Comparison of ENCODE assay signal across 26 mouse cellular contexts in the genomic region with DNA sequence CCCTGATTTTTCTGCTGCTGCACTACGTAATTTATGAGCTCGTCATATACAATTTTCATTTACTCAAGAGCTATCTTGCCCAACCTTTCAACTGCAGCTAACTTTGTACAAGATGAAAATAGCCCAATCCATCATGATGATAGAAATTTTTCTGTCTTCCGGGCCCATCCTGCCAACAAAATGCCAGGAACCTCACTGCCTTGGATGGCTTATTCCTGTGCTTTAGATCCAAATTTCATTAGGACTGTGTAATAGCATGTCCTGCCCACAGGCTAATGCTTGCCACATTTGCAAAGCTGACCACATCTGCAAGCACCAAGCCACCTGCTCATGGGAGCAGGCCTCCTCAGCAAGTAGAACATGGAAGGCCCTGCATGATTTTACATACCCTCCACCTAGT.
DNase-seq lines count a peak whose midpoint lies in the region; ATAC-seq and TF ChIP-seq lines count a peak whose summit lies in the region.
"Had no signal": no experiment of that assay in that cellular context is flagged by ENCODE, and none has a peak within 500 bp of the region (broad histone marks: within the 10 kb centered on the region; RNA-seq: fewer than 3 reads in every experiment).

No protein-coding gene starts in this region.

- H3K27me3 ChIP-seq in MEL (ENCODE audit: control insufficient read depth in 1 of 2, insufficient read depth in 2 of 2, low read length in 2 of 2) (no peaks in the 10 kb centered on the region), myocyte (ENCODE audit: control insufficient read depth, insufficient read depth, insufficient read length) (no peaks in the 10 kb centered on the region)
- no peaks in the 10 kb centered on the region for H3K27me3 ChIP-seq in forebrain, embryonic 11.5 days (ENCODE audit: control insufficient read depth, insufficient read depth, low read length)
- H3K27me3 ChIP-seq: embryonic facial prominence, embryonic 12.5 days; embryonic facial prominence, embryonic 15.5 days; hindbrain, embryonic 12.5 days; hindbrain, embryonic 15.5 days; Patski had no signal

- no peak for TF ChIP-seq RAD21 in MEL (IDR thresholded peaks at IDR 0.05; ENCODE audit: low read depth, low read length)

- H3K79me2 ChIP-seq in MEL (ENCODE audit: control insufficient read depth, insufficient read depth, low read length, poor library complexity) (no peaks in the 10 kb centered on the region), myocyte (ENCODE audit: control insufficient read depth, insufficient read depth) (no peaks in the 10 kb centered on the region)

- no peak overlapping the region for H3ac ChIP-seq in myocyte (ENCODE audit: control insufficient read depth, insufficient read length)

- H3K9me3 ChIP-seq in MEL (replicated peaks; ENCODE audit: insufficient read depth, low read length): no peaks in the 10 kb centered on the region
- no peaks in the 10 kb centered on the region for H3K9me3 ChIP-seq in forebrain, embryonic 11.5 days (ENCODE audit: control insufficient read depth, low read length)
- H3K9me3 ChIP-seq: embryonic facial prominence, embryonic 12.5 days; embryonic facial prominence, embryonic 15.5 days; forebrain, embryonic 10.5 days; heart, embryonic 10.5 days; hindbrain, embryonic 12.5 days; hindbrain, embryonic 15.5 days had no signal

- no peaks in the 10 kb centered on the region for H3K36me3 ChIP-seq in MEL (ENCODE audit: control insufficient read depth in 1 of 2, insufficient read depth in 2 of 2, low read length in 2 of 2)
- H3K36me3 ChIP-seq in myocyte (ENCODE audit: control insufficient read depth, insufficient read depth): no peaks in the 10 kb centered on the region
- no peaks in the 10 kb centered on the region for H3K36me3 ChIP-seq in forebrain, embryonic 11.5 days (ENCODE audit: control insufficient read depth, insufficient read depth, low read length)
- H3K36me3 ChIP-seq: embryonic facial prominence, embryonic 12.5 days; embryonic facial prominence, embryonic 15.5 days; forebrain, embryonic 10.5 days; heart, embryonic 10.5 days; hindbrain, embryonic 12.5 days; hindbrain, embryonic 15.5 days had no signal

- no peak for TF ChIP-seq CTCF in gastrocnemius, adult 2 months (IDR thresholded peaks at IDR 0.05)
- no peak for TF ChIP-seq CTCF in MEL (IDR thresholded peaks at IDR 0.05 in 2 of 3, conservative IDR thresholded peaks at IDR 0.05 in 1 of 3; ENCODE audit: control insufficient read depth in 1 of 3, insufficient read depth in 1 of 3, low read depth in 2 of 3, low read length in 3 of 3, poor library complexity in 1 of 3, severe bottlenecking in 1 of 3)

- WGBS in forebrain, embryonic 11.5 days: 95% methylated on average over 3 of the region's 3 CpGs

- H3K4me3 ChIP-seq in gastrocnemius, adult 2 months: no peak overlapping the region
- H3K4me3 ChIP-seq in MEL (ENCODE audit: control insufficient read depth in 1 of 2, insufficient read depth in 1 of 2, low read depth in 2 of 2, low read length in 2 of 2) (peak overlapping the region; percentile 9 to 19; a peak in 2 of 4 replicates), myocyte (no peak overlapping the region)
- H3K4me3 ChIP-seq in forebrain, embryonic 11.5 days (ENCODE audit: low read depth, low read length): no peak overlapping the region
- H3K4me3 ChIP-seq: embryonic facial prominence, embryonic 12.5 days; embryonic facial prominence, embryonic 15.5 days; forebrain, embryonic 10.5 days; heart, adult 2 months; heart, embryonic 10.5 days; hindbrain, embryonic 12.5 days; hindbrain, embryonic 15.5 days had no signal

- no peaks in the 10 kb centered on the region for H3K4me1 ChIP-seq in MEL (ENCODE audit: control insufficient read depth in 1 of 2, insufficient read depth in 2 of 2, low read length in 2 of 2)
- no peaks in the 10 kb centered on the region for H3K4me1 ChIP-seq in forebrain, embryonic 11.5 days (replicated peaks; ENCODE audit: control insufficient read depth, insufficient read depth, low read length)
- H3K4me1 ChIP-seq: embryonic facial prominence, embryonic 12.5 days; heart, embryonic 10.5 days; hindbrain, embryonic 12.5 days; hindbrain, embryonic 15.5 days had no signal

- ATAC-seq in forebrain, embryonic 11.5 days (replicated peaks; ENCODE audit: low FRiP score): no peak
- ATAC-seq: forebrain, embryonic 14.5 days; Patski had no signal

- intact Hi-C loops in gastrocnemius, adult 2 months (cut with DNase I): no loop called here
- intact Hi-C loops in gastrocnemius, postnatal 36 days (cut with DNase I): no loop called here

- TF ChIP-seq POLR2A in MEL (IDR thresholded peaks at IDR 0.05; ENCODE audit: control insufficient read depth in 1 of 2, insufficient read depth in 1 of 2, low read depth in 1 of 2, low read length in 2 of 2, poor library complexity in 1 of 2) (no peak), myocyte (IDR thresholded peaks at IDR 0.05; ENCODE audit: insufficient read length, low read depth) (no peak)

- H3K27ac ChIP-seq in gastrocnemius, adult 2 months: peak overlapping the region; percentile 61
- H3K27ac ChIP-seq in MEL (ENCODE audit: control insufficient read depth, low read depth, low read length): no peak overlapping the region
- no peak overlapping the region for H3K27ac ChIP-seq in forebrain, embryonic 11.5 days (ENCODE audit: low read depth, low read length)
- H3K27ac ChIP-seq: embryonic facial prominence, embryonic 12.5 days; embryonic facial prominence, embryonic 15.5 days; forebrain, embryonic 10.5 days; heart, adult 2 months; heart, embryonic 10.5 days; hindbrain, embryonic 12.5 days; hindbrain, embryonic 15.5 days had no signal

- no peak overlapping the region for H3K9ac ChIP-seq in MEL (ENCODE audit: control insufficient read depth, low read depth, low read length, poor library complexity, severe bottlenecking)
- no peak overlapping the region for H3K9ac ChIP-seq in forebrain, embryonic 11.5 days (ENCODE audit: low read length)
- H3K9ac ChIP-seq: embryonic facial prominence, embryonic 12.5 days; embryonic facial prominence, embryonic 15.5 days; hindbrain, embryonic 12.5 days; hindbrain, embryonic 15.5 days had no signal

- no peak for DNase-seq in gastrocnemius, adult 2 months
- no peak for DNase-seq in gastrocnemius, postnatal 36 days
- peak; percentile 2 for DNase-seq in MEL (ENCODE audit: low read depth, low spot score)
- DNase-seq in fat pad, adult 2 months (ENCODE audit: extremely low read depth, low read depth, low spot score): peak; percentile 62
- DNase-seq in heart, adult 18-20 months: no peak
- no peak for DNase-seq in layer of hippocampus, adult 9-11 months
- no peak for DNase-seq in forebrain, embryonic 11.5 days (ENCODE audit: low spot score)
- DNase-seq: adrenal gland, adult 2 months; adrenal gland, postnatal 14 days; B cell, adult 2 months; cerebellum, adult 11 months; cerebellum, adult 2 months; cerebellum, adult 9-11 months; cerebellum, postnatal 25 days; gastrocnemius, postnatal 10 days; heart, adult 2 months; kidney, adult 18-20 months had no signal

- TF ChIP-seq EP300 in MEL (IDR thresholded peaks at IDR 0.05; ENCODE audit: low read depth in 1 of 2, low read length in 2 of 2): no peak

- H3K4me2 ChIP-seq in myocyte (ENCODE audit: low read depth): peak overlapping the region; percentile 4
- no peak overlapping the region for H3K4me2 ChIP-seq in forebrain, embryonic 11.5 days (ENCODE audit: low read depth, low read length, severe bottlenecking)
- H3K4me2 ChIP-seq: embryonic facial prominence, embryonic 12.5 days; embryonic facial prominence, embryonic 15.5 days; hindbrain, embryonic 12.5 days; hindbrain, embryonic 15.5 days had no signal

TF ChIP-seq in MEL, 35 proteins besides CTCF, POLR2A, EP300 and RAD21:
- no peak for TF ChIP-seq SIN3A (IDR thresholded peaks at IDR 0.05; ENCODE audit: low read length)
- no peak for TF ChIP-seq ZC3H11A (IDR thresholded peaks at IDR 0.05; ENCODE audit: low read depth, low read length)
- no peak for TF ChIP-seq MAFK (IDR thresholded peaks at IDR 0.05; ENCODE audit: borderline replicate concordance, low read depth, low read length)
- TF ChIP-seq RCOR1 (IDR thresholded peaks at IDR 0.05; ENCODE audit: low read depth, low read length): no peak
- no peak for TF ChIP-seq TAL1 (IDR thresholded peaks at IDR 0.05; ENCODE audit: low read length)
- no peak for TF ChIP-seq MXI1 (IDR thresholded peaks at IDR 0.05; ENCODE audit: low read depth, low read length)
- no peak for TF ChIP-seq E2F4 (IDR thresholded peaks at IDR 0.05; ENCODE audit: borderline replicate concordance, low read depth, low read length)

TF ChIP-seq in myocyte, 11 proteins besides CTCF, POLR2A, EP300 and RAD21:
- TF ChIP-seq MYOG (IDR thresholded peaks at IDR 0.05; ENCODE audit: control insufficient read depth in 1 of 3, insufficient read depth in 1 of 3, insufficient read length in 2 of 3, low read depth in 2 of 3): peak in 1 of 3 experiments; percentile 6
- peak in 2 of 3 experiments; percentile 24 to 31 for TF ChIP-seq MYOD1 (IDR thresholded peaks at IDR 0.05; ENCODE audit: control insufficient read depth in 1 of 3, insufficient read length in 2 of 3, low read depth in 2 of 3)
- TF ChIP-seq REST (IDR thresholded peaks at IDR 0.05; ENCODE audit: insufficient read depth, insufficient read length): no peak
- no peak for TF ChIP-seq E2F4 (IDR thresholded peaks at IDR 0.05; ENCODE audit: insufficient read depth)

Comparison
In these comparisons a context has a peak if more than half of its experiments do, and no peak if none do; other contexts are left out.
1. DNase-seq: peak in MEL (single experiment) and fat pad, adult 2 months (single experiment); none in gastrocnemius, adult 2 months (single experiment), gastrocnemius, postnatal 36 days (0 of 2), heart, adult 18-20 months (0 of 2), layer of hippocampus, adult 9-11 months (single experiment) and forebrain, embryonic 11.5 days (single experiment).
2. H3K4me3 ChIP-seq: peak in MEL (2 of 2); none in gastrocnemius, adult 2 months (single experiment), myocyte (single experiment) and forebrain, embryonic 11.5 days (single experiment).